Mouse (Mus musculus): Measurements from ENCODE around the gene Gm49027. TPM values are rescaled to one million over a fixed set of nuclear protein-coding genes. Genes with fewer than 3 reads are reported as not detected.
A peak's percentile ranks its signal among the peaks of the same experiment; 100 is the strongest.
"Not testable (repeated sequence)": the region's sequence is repeated elsewhere in the genome, so short reads cannot be mapped to it uniquely, and the experiment has no call there.

The Gm49027 gene
- polyA plus RNA-seq, 1 experiment from 2014 or later = 0.24 TPM

GRCm38 (mm10) chr5:123512102-123512501, 13.2 kb downstream of the Gm49027 start:
- no peak overlapping the region for H3K4me2 ChIP-seq
- WGBS (ENCODE audit: insufficient replicate concordance) = 71% methylated on average over 3 of the region's 3 CpGs
- H3K36me3 ChIP-seq (ENCODE audit: control insufficient read depth, insufficient read depth, low read length) = peaks cover 10% of the 10 kb centered on the region; the same call in 1 of the 2 replicates
- H3K9ac ChIP-seq (ENCODE audit: low read depth, low read length) = no peak overlapping the region
- H3K27me3 ChIP-seq (ENCODE audit: control insufficient read depth, insufficient read depth, low read length) = peaks cover 23% of the 10 kb centered on the region
- H3K4me3 ChIP-seq (ENCODE audit: low read depth, low read length) = no peak overlapping the region
- H3K9me3 ChIP-seq (replicated peaks; ENCODE audit: control insufficient read depth, low read length) = no peaks in the 10 kb centered on the region
- ATAC-seq (replicated peaks; ENCODE audit: insufficient number of reproducible peaks, low FRiP score, low TSS enrichment) = no peak
- H3K4me1 ChIP-seq (ENCODE audit: control insufficient read depth, insufficient read depth, low read length) = peaks cover 7% of the 10 kb centered on the region; the same call in 1 of the 2 replicates
- no peak overlapping the region for H3K27ac ChIP-seq (ENCODE audit: low read depth, low read length)

- not testable (repeated sequence) for H3K4me1 ChIP-seq (ENCODE audit: control insufficient read depth, insufficient read depth, low read length); H3K9ac ChIP-seq (ENCODE audit: low read depth, low read length); H3K36me3 ChIP-seq (ENCODE audit: control insufficient read depth, insufficient read depth, low read length); H3K9me3 ChIP-seq (replicated peaks; ENCODE audit: control insufficient read depth, low read length); H3K4me2 ChIP-seq; H3K4me3 ChIP-seq (ENCODE audit: low read depth, low read length); ATAC-seq (replicated peaks; ENCODE audit: insufficient number of reproducible peaks, low FRiP score, low TSS enrichment); H3K27ac ChIP-seq (ENCODE audit: low read depth, low read length)
- WGBS (ENCODE audit: insufficient replicate concordance) = 75% methylated on average over 3 of the region's 3 CpGs
- H3K27me3 ChIP-seq (ENCODE audit: control insufficient read depth, insufficient read depth, low read length) = peaks cover 28% of the 10 kb centered on the region
Measured at GRCm38 (mm10) chr5:123511426-123511825, 13.9 kb downstream of the Gm49027 start.

DNA sequence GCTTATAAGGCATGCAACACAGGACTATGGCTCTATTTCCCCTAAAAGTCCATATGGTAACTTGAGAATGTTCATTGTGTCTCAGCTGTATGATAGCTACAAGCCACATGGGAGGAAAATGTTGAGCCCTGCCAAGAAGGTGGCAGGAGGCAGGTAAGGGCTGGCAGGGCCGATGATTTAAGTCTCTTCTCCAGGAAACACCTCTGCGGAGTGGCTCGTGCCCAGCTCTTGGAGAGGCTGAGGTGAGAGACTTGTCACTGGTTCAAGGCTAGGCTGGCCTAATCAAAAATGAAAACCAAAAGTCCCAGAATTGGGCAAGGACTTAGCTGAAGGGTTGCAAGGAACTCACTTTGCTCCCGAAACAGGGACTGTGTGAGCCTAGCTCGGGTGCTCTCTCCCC, 15.1 kb downstream of the Gm49027 start, which contains the start of gene B3gnt4:
Gene B3gnt4 (plus strand): TSS at position 301 of the 400 bp plus-strand sequence.
- H3K4me1 ChIP-seq (ENCODE audit: control insufficient read depth, insufficient read depth, low read length) = peaks cover 7% of the 10 kb centered on the region; the same call in 1 of the 2 replicates
- H3K4me3 ChIP-seq (ENCODE audit: low read depth, low read length) = no peak within 1 kb of the TSS
- no peak within 1 kb of the TSS for H3K4me2 ChIP-seq
- H3K27ac ChIP-seq (ENCODE audit: low read depth, low read length) = no peak within 1 kb of the TSS
- WGBS (ENCODE audit: insufficient replicate concordance) = 85% methylated on average over 5 of the region's 5 CpGs
- H3K36me3 ChIP-seq (ENCODE audit: control insufficient read depth, insufficient read depth, low read length) = peaks cover 7% of the 10 kb centered on the region; the same call in 1 of the 2 replicates
- peaks cover 33% of the 10 kb centered on the region for H3K27me3 ChIP-seq (ENCODE audit: control insufficient read depth, insufficient read depth, low read length)
- no peak within 1 kb of the TSS for H3K9ac ChIP-seq (ENCODE audit: low read depth, low read length)
- no peaks in the 10 kb centered on the region for H3K9me3 ChIP-seq (replicated peaks; ENCODE audit: control insufficient read depth, low read length)
- no peak for ATAC-seq (replicated peaks; ENCODE audit: insufficient number of reproducible peaks, low FRiP score, low TSS enrichment)

- ATAC-seq (replicated peaks; ENCODE audit: insufficient number of reproducible peaks, low FRiP score, low TSS enrichment) = no peak
- no peaks in the 10 kb centered on the region for H3K9me3 ChIP-seq (replicated peaks; ENCODE audit: control insufficient read depth, low read length)
- H3K9ac ChIP-seq (ENCODE audit: low read depth, low read length) = peak overlapping the region; percentile 7; the same call in 1 of the 2 replicates
- H3K4me3 ChIP-seq (ENCODE audit: low read depth, low read length) = peak overlapping the region; percentile 58
- H3K4me2 ChIP-seq = peak overlapping the region; percentile 87
- no peak overlapping the region for H3K27ac ChIP-seq (ENCODE audit: low read depth, low read length)
- H3K4me1 ChIP-seq (ENCODE audit: control insufficient read depth, insufficient read depth, low read length) = peaks cover 7% of the 10 kb centered on the region; the same call in 1 of the 2 replicates
- H3K36me3 ChIP-seq (ENCODE audit: control insufficient read depth, insufficient read depth, low read length) = peaks cover 7% of the 10 kb centered on the region; the same call in 1 of the 2 replicates
- peaks cover 39% of the 10 kb centered on the region for H3K27me3 ChIP-seq (ENCODE audit: control insufficient read depth, insufficient read depth, low read length)
- WGBS (ENCODE audit: insufficient replicate concordance) = 8% methylated on average over 12 of the region's 12 CpGs
Measured at GRCm38 (mm10) chr5:123508921-123509320, 16.4 kb downstream of the Gm49027 start.

GRCm38 (mm10) chr5:123507936-123508723, 17.2 kb downstream of the Gm49027 start:
- Histone ChIP-seq H3K36me3 (ENCODE audit: control insufficient read depth, insufficient read depth, low read length) (peaks cover 7% of the 10 kb centered on the region; the same call in 1 of the 2 replicates), H3K4me2 (peak overlapping the region; percentile 87), H3K9me3 (replicated peaks; ENCODE audit: control insufficient read depth, low read length) (no peaks in the 10 kb centered on the region), H3K27ac (ENCODE audit: low read depth, low read length) (no peak overlapping the region), H3K9ac (ENCODE audit: low read depth, low read length) (peak overlapping the region; percentile 7; the same call in 1 of the 2 replicates), H3K4me1 (ENCODE audit: control insufficient read depth, insufficient read depth, low read length) (peaks cover 7% of the 10 kb centered on the region; the same call in 1 of the 2 replicates), H3K27me3 (ENCODE audit: control insufficient read depth, insufficient read depth, low read length) (peaks cover 39% of the 10 kb centered on the region), H3K4me3 (ENCODE audit: low read depth, low read length) (peak overlapping the region; percentile 58)
- WGBS (ENCODE audit: insufficient replicate concordance) = 1% methylated on average over 58 of the region's 59 CpGs
- peak; percentile 84; the same call in 1 of the 2 replicates for ATAC-seq (replicated peaks; ENCODE audit: insufficient number of reproducible peaks, low FRiP score, low TSS enrichment)

GRCm38 (mm10) chr5:123501973-123502372, 23.3 kb downstream of the Gm49027 start:
- no peak overlapping the region for H3K9ac ChIP-seq (ENCODE audit: low read depth, low read length)
- WGBS (ENCODE audit: insufficient replicate concordance) = 73% methylated on average over 4 of the region's 4 CpGs
- ATAC-seq (replicated peaks; ENCODE audit: insufficient number of reproducible peaks, low FRiP score, low TSS enrichment) = no peak

DNA sequence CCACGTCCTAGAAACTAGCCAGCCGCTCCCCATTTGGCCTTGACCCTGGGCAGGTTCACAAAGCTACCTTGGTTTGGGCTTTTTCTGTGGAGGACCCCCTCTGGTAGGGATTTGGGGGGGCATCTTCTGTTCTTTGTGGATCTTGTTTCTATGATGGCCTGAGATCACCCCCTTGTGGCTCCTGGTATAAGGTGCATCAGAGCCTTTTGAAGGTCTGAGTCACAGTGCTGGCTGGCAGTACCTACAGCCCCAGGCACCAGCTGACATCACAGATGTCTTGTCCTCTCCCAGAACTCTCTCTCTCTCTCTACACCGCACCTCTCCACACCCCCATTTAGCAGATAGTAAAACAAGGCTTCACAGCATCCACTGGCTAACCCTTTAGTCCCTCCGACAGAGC, 25.6 kb downstream of the Gm49027 start:
- WGBS (ENCODE audit: insufficient replicate concordance) = 36% methylated on average over 4 of the region's 4 CpGs
- H3K4me3 ChIP-seq (ENCODE audit: low read depth, low read length) = no peak overlapping the region
- H3K27ac ChIP-seq (ENCODE audit: low read depth, low read length) = no peak overlapping the region
- no peak for ATAC-seq (replicated peaks; ENCODE audit: insufficient number of reproducible peaks, low FRiP score, low TSS enrichment)
- H3K4me1 ChIP-seq (ENCODE audit: control insufficient read depth, insufficient read depth, low read length) = peaks cover 11% of the 10 kb centered on the region; the same call in 1 of the 2 replicates
- H3K27me3 ChIP-seq (ENCODE audit: control insufficient read depth, insufficient read depth, low read length) = peaks cover 4% of the 10 kb centered on the region; the same call in 1 of the 2 replicates
- no peaks in the 10 kb centered on the region for H3K36me3 ChIP-seq (ENCODE audit: control insufficient read depth, insufficient read depth, low read length)
- no peak overlapping the region for H3K4me2 ChIP-seq
- no peak overlapping the region for H3K9ac ChIP-seq (ENCODE audit: low read depth, low read length)
- no peaks in the 10 kb centered on the region for H3K9me3 ChIP-seq (replicated peaks; ENCODE audit: control insufficient read depth, low read length)

More at GRCm38 (mm10) chr5:123501973-123502372, 23.3 kb downstream of the Gm49027 start:
- peaks cover 11% of the 10 kb centered on the region; the same call in 1 of the 2 replicates for H3K4me1 ChIP-seq (ENCODE audit: control insufficient read depth, insufficient read depth, low read length)
- H3K4me3 ChIP-seq (ENCODE audit: low read depth, low read length) = no peak overlapping the region
- no peak overlapping the region for H3K4me2 ChIP-seq
- no peak overlapping the region for H3K27ac ChIP-seq (ENCODE audit: low read depth, low read length)
- H3K9me3 ChIP-seq (replicated peaks; ENCODE audit: control insufficient read depth, low read length) = no peaks in the 10 kb centered on the region
- no peaks in the 10 kb centered on the region for H3K36me3 ChIP-seq (ENCODE audit: control insufficient read depth, insufficient read depth, low read length)
- H3K27me3 ChIP-seq (ENCODE audit: control insufficient read depth, insufficient read depth, low read length) = peaks cover 14% of the 10 kb centered on the region

DNA sequence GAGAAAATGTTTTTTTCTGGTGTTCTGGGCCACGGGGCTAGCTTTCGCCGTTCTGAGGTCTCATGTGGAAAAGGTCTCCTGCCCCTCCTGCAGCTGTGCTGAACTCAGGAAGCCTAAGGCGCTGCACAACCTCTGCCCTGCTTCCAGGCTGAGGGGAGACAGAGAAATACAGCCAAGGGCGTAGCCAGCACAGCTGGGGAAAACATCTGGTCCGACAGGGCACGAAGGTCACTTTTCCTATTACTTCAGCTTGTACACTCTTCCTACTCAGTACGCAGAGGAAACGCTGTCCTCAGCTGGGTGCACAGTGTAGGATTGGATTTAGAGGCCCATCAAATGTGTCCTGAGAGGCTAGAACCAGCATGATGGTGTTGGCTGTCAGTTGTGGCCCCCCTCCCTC, 35.4 kb downstream of the Gm49027 start:
- Histone ChIP-seq H3K9ac (ENCODE audit: low read depth, low read length) (no peak overlapping the region), H3K27ac (ENCODE audit: low read depth, low read length) (no peak overlapping the region), H3K4me1 (ENCODE audit: control insufficient read depth, insufficient read depth, low read length) (peaks cover 4% of the 10 kb centered on the region), H3K4me3 (ENCODE audit: low read depth, low read length) (no peak overlapping the region), H3K9me3 (replicated peaks; ENCODE audit: control insufficient read depth, low read length) (no peaks in the 10 kb centered on the region), H3K4me2 (no peak overlapping the region), H3K27me3 (ENCODE audit: control insufficient read depth, insufficient read depth, low read length) (no peaks in the 10 kb centered on the region), H3K36me3 (ENCODE audit: control insufficient read depth, insufficient read depth, low read length) (no peaks in the 10 kb centered on the region)
- WGBS (ENCODE audit: insufficient replicate concordance) = 69% methylated on average over 9 of the region's 9 CpGs
- ATAC-seq (replicated peaks; ENCODE audit: insufficient number of reproducible peaks, low FRiP score, low TSS enrichment) = no peak
